Mouse (Mus musculus) ovary, postnatal 10 days (tissue): ENCODE measurements around the gene Tns4.

Source experiments
- DNase-seq: peaks from one replicate; pipeline ENCODE4 v3.0.0; 2022; ENCODE audit warnings: low spot score

Tns4 gene

DNA sequence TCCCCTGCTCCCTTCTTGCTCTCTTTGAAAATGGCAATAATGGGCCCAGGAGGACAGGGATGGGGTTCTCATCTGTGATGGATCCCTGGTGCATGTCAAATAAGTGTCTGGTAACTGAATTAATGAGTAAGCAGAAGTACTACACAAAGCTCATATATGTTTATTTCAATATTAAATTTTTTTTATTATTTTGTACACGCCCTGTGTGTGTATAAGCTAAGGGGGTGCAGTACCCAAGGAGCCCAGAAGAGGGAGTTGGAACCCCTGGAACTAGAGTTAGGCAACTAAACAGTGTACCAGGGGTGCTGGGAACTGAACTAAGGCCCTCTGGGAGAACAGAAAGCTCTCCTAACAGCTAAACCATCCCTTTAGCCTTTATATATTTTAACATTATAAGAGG, 29.3 kb upstream of the Tns4 start:
- DNase-seq = no peak

DNA sequence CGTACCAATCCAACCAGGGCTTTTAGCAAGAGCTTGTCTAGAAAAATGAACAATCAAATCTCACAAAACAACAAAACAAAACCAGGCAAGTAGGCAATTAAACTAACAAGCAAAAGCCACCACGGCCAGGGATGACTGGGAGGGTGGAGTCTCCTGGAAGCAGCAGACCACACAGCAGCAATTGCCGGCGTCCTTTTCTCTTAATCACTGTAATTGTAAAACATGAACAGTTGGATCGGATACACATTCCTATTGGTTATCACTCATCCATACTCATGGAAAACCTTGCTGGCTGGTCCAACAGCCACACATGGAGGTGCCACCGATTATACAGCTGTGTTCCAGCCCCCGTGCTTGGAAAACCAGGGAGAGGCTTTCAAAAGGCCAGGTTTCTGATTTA, 28.8 kb upstream of the Tns4 start:
- DNase-seq = no peak

DNA sequence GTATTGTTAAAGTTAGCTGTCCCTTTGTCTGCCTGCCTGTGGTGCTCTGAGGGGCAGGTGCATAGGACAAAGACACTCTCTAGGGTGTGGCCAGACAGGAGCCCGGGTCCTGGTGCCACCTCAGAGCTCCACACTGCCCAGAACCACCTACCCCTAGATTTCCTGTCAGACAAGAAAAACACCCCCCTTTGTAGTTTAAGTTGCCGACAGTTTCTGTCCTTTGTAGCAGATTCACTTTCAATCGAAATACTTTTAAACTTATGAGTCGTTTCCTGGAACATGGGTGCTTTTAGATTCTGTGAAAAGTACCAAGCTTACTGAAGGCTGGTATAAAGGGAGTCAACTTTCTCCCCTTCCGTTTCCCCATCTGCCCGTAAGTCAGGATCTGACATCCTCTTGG, 26.8 kb upstream of the Tns4 start:
- no peak for DNase-seq

DNA sequence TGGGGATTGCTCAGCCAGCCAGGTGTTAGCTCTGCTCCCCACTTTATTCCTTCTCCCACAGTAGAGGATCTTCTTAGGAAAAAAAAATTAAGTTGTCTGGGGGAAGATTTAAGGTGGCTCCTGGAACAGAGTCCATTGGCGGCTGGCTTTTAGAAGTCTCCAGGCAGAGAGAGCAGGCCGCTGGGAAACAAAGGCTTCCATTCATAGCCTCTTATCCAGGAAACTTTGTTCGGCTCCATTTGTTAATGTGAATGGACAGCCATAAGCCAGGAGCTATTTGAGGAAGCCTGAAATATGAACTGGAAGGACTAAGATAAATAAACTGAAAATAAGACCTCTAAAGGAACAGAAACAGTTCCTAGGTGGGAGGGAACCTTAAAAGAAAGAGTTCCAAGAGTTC, 24.0 kb upstream of the Tns4 start:
- DNase-seq = no peak

DNA sequence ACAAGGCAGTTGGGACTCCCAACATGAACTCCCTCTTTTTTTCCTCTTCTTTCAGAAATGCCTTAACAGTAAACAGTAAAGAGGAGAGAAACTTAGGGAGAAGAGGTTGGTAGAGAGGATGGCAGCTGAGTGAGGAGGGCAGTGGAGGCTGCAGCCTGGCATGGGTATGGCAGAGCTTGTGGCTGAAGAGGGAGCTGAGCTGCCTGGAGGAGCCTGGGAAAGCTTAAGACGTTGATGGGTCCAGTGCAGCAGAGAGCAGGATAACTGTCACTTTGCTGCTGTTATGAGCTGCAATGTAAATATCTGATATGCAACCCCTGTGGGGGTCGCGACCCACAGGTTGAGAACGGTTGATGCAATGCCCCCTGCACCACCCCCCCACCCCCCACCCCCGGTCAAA, 23.6 kb upstream of the Tns4 start:
- no peak for DNase-seq

DNA sequence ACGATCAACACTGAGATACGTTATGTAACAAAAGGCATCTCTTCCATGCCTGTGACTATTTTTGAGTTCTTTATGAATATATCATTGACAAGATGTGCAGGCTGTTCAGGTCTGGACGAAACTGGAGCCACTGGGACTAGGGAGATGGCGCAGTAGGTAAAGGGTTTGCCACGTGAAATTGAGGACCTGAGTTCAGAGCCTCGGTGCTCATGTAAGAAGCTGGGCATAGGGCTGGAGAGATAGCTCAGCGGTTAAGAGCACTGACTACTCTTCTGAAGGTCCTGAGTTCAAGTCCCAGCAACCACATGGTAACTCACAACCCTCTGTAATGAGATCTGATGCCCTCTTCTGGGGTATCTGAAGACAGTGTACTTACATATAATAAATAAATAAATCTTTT, 22.5 kb upstream of the Tns4 start:
- DNase-seq = no peak

DNA sequence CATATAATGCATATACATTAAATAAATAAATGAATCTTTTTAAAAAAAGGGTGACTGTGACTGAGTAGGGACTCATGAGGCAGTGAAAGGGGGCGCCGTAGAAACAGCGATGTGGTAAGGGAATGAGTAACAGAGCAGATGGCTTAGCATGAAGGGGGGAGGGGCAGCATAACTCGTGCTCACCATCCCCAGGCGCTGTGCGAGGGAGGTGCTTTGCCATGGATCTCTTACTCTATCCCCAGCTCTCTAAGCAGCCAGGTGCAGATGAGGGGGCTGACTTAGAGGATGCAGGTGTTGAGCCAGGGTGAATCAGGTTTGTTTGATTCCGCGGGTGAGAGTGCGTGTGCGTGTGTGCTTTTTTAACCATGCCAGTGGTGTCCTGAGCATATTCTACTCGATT, 22.0 kb upstream of the Tns4 start:
- DNase-seq = no peak

DNA sequence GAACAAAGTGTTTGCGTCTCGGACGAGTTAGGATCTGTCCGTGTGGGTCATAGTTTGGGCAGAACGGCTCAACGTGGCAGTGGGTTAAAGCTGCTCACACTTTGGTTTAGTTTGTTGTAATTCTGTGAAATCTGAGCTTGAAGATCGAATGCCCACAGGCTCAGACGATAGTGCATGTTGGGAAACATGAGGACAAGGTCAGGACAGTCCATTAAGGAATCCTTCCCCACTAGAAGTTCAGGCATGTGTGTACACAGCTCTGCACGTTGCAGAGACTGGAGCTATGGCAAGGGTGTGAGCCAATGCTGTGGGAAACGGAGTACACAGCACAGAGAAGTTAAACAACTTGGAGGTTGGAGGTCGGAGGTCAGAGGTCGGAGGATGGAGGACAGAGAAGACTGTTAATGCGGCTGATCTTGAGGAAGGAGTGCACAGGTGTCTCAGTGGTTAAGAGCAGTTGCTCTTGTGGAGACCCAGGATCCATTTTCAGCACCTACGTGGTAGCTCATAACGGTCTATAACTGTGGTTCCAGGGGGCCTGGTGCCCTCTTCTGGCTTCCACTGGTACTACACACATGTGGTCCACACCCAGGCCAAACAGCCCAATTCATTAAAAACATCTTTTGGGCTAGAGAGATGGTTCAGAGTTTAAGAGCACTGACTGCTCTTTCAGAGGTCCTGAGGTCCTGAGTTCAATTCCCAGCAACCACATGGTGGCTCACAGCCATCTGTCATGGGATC, 21.4 kb upstream of the Tns4 start:
- no peak for DNase-seq

DNA sequence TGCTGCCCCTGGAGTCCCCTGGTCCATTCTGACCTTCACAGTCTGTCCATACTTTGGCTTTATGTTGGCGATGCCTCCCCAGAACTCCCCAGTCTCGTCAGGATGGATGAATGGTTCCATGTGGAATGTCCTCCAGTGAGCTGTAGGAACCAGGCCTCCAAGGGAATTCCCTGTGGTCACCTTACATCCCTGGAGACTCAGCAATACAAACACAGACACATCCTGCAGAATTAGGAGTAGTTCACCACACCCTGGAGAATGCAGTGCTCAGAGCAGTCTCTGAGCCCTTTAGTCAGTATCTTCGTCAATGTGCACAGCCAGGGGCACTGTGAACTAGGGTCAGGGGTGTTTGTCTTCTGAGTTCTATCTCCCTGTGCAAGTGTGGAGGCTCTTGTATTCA, 19.2 kb upstream of the Tns4 start:
- no peak for DNase-seq

DNA sequence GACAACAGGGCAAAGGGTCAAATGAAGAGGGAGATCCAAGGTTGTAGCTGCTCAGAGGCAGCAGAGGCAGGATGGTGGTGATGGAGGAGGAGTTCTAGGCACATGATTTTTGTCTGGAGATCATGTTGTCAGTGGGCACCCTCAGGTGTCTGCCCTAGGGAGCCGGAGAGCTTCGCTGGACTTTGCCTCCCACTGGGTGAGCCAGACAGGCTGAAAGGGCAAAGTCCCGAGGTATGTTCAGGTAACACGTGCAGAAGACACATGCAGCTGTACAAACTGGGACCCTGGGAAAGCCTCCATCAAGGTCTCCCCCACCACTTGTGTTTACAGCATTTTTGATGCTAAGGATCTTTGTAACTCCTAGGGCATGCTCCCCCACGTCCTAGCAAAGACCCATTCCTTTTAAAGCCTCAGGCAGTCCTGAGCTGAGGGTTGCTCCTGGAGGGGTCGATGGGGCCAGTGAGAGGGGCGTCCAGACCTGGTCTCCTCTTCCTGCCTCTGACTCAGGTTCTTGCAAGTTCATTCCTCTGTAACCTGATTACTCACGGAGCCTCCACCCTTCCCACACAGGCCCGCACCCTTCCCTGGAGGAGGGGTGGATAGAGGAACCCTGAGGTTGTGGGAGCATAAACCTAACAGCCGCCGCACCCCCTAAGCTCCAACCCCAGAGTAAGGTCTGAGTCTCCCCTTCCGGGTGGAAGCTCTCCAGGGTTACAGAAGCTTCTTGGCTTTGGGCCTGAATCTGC, 17.0 kb upstream of the Tns4 start:
- DNase-seq = no peak

DNA sequence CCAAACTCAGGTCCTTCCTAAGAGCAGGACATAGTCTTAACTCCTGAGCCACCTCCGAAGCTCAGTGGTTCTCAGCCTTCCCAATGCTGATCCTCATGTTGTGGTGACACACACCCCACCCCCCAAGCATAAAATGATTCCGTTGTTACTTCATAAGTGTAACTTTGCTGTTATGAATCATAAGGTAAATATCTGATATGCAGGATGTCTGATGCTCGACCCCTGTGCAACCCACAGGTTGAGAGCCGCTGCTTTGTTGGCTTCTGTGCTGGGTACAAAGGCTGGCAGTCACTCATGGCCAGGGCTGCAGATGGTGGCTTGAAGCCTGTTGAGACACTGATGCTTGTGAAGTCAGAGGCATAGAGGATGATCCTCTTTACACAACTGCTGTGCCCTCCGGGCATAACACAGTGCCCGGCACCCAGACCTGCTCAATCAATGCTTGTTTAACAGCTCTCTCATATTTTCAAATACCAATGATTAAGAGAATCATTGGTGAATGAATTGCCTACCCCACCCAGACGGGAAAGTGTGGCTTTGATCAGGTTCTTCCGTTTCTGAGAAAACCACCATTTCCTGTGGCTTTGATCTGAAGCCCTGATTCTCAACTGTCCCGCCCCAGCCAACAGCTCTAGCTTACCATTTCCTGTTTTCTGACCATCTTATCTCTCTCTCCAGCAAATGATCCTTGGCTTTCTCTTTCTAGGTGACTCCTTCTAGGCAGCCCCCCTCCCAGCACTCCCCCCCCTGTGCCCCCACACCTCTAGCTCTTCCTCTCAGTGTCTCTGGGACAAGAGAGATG, 15.7 kb upstream of the Tns4 start:
- DNase-seq = no peak

DNA sequence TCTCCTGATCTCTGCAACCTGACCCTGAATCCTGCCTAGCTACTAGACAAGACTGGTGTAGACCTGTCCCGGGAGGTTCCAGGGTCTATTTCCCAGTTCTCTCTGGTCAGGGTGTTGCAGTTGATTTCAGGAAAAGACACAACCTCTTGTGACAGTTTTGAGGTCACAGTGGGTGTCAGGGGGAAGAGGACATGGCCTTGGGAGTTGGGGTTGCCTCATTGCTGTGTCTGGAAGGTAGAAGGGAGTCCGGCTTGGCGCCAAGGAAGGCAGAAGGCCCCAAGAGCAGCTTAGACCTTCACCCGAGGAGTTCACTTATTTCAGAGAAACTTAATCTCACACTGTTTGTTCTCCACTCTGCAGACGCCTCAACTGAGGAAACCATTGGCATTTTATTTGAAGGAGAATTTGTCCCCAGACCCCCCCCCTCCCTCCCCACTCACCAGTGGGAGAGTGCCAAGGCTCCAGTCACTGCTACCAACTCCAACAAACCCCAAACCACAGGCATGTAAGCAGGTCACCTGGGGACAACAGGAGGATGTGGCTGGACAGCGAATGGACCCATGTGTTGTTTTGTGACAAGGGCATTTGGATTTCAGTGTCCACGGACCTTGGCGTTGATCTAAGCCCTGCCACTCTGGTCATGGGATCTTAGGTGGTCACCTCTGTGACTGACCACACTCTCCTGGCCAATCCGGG, 13.6 kb upstream of the Tns4 start:
- DNase-seq = no peak

DNA sequence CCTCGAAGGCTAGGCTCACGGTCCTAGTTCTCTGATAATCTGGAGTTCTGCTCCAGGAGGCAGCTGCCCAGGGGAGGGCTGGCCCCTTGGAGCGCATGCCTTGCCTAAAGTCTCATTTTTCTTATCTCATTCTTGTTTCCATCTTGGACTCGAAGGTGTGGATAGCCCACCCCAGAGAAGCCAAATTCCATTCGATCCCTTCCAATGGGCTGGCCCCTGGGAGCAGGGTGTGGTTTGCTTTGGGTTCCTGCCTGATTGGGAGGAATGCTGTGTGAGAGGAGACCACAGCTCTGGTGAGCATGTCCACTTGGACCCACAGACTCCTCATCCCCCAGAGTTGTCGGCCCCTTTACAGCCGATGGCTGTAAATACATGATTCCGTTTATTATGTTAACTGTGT, 12.6 kb upstream of the Tns4 start:
- DNase-seq = no peak

DNA sequence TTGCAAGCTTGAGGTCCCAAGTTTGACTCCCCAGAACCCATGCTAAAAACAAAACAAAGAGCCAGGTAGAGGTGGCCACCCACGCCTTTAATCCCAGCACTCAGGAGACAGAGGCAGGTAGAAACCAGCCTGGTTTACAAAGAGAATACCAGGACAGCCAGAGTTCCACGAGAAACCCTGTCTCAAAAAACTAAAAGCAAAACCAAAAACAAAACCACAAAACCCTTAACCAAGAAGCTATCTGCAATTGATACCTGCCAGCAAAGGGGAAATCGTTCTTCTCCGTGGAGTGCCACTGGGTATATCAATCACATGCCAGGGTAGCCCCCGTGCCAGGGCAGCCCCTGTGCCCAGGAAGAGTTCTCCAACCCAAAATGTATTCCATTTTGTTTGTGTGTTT, 11.1 kb upstream of the Tns4 start:
- no peak for DNase-seq

DNA sequence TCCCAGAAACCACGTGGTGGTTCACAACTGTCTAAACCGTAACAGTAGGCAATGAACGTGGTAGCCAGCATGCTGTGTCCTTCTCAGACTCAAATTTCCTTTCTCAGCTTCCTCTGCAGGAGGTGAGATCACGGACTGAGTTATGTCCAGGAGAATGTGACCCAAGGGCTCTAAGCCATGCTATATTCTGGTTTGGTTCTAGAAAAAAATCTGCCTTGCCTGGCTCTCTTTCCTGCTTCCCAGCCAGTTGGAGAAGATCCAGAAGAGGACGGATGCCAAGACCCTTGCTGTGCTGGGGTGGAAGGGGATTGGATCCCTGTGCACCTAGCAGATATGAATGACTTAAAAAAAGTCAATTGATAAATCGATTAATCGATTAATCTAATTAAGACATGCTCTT, 10.4 kb upstream of the Tns4 start:
- no peak for DNase-seq

DNA sequence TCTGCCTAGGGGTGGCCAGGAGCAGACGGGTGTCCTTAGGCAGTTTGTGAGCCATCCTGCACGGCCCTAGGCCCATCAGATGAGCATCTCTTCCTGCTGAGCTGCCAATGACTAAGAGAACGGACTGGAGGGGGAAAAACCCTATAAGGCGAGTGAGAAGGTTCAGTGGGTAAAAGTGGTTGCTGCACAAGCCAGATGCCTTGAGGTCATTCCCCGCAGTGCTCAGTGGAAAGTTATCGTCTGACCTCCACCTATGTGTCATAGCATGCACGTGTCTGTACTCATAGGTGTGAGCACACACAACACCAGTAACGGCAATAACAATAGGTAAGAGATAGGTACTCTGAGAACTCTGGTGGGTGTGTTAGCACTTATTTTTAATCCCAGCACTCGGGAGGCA, 9.8 kb upstream of the Tns4 start:
- DNase-seq = no peak

DNA sequence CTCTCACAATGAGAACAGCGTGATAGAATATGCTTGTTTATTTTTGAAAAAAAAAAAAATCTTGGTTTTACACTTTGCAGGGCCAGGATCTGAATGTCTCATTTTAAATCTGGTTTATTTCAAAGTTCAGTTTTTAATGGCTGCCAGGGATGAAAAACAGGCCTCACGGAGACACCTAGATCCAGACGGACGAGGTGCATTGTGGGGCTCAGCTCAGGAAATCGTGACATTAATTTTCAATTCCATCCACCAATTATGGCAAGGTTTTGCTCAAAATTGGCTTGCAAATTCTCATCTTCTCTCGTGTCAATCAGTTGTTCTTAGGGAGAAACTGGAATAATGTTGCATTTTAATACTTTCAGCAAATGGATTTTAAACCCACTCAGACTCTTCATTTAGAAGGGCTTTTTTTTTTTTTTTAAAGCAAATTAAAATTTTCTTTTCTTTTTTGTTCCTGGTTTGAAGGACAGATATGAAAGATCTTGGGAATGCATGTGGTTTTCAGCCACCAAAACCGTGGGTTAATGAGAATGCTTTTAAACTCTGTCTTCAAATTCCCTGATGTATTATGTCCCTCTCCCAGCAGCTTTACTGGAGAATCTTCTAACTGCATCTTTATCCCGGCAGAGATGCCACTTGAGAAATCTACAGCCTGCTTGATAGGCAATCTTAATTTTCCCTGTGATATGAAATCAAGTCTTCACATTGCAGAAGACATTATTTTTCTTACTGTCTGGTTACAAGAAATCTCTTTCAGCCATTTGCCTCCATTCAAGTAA, 8.1 kb upstream of the Tns4 start:
- no peak for DNase-seq

DNA sequence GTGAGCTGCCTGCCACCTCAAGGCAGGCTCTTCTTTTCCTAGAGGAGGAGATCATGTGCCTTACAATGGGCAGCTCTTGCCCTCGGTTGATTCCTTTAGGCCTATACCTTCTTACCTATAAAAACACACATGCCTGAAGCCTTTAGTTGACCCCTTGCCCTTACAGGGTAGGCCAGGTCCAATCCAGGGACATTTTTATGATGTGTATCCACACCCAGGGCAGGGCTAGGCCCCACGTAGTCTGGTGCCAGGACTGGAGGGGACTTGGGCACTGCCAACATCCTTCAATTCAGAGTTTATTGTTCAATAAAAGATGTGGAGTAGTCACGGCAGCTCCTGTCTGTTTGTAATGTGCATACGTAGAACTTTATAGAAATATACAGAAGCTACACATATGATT, 7.3 kb upstream of the Tns4 start:
- no peak for DNase-seq

DNA sequence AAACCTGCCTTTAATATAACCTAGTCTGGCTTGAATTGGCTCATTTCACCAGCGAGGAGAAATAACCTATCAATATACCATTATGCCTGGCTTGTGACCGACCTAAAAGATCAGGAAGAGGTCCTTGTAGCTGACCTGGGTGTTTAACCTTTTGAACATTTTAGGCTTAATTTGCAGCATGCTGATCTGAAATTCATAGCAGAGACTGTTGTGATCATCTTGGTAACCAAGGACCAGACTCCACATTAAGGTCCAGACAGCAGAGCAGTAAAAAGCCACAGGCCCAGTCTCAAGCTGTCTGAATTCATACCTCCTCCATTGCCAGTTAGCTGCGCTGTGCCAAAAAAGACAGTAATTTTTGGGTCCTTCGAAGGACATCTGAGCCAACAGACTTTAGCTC, 6.7 kb upstream of the Tns4 start:
- no peak for DNase-seq

DNA sequence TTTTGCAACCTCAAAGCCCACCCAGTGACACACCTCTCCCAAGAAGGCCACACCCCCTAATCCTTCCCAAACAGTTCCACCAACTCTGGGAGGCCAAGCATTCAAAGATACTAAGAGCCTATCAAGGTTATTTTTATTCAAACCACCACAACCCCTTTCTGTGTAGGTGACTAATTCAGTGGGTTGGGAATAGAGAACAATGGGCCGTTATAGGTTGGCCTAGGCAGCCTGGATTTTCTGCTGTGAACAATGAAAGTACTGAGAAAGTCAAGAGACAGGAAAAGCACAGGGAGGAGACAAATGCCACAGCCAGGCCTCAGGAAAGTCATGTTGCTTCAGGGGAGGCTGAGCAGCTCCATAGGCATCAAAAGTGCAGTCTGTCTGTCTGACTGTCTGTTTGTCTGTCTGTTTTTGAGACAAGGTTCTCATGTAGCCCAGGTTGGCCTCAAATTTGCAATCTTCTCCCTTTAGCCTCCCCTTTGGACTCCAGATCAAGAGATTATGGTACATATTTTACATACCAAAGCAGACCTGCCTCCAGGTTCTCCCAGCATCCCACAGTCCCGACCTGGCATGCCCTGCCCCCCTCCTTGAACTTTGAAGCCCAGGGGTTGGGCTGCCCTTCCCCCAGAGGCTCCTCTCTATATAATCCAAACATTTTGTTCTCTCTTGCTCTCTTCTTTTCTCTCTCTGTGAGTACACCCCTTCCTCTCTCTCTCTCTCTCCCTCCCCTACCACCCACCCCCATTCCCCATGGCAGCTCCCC, 6.0 kb upstream of the Tns4 start:
- no peak for DNase-seq

DNA sequence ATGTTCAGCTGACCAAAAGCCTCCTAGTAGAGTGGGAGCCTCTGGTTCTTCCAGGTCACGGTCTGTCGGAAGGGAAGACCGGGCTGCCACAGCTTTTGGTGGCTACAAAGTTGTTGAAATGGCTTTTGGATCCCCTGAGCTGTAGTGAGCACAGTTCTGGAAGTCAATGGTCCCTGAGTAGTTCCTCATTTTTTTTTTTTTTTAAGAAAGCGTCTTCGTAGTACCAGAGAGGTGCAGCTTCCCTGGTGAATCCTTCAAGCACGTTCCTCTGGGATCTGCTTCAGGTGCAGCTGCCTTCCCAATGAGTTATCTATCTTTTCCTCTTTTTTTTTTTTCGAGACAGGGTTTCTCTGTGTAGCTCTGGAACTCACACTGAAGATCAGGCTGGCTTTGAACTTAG, 4.6 kb upstream of the Tns4 start:
- no peak for DNase-seq
